Mouse (Mus musculus) hindbrain, embryonic 12.5 days (tissue): ENCODE data around the gene Fam78a. TPM values are rescaled to one million over a fixed set of nuclear protein-coding genes. Genes with fewer than 3 reads are reported as not detected.

Experiments used
- ATAC-seq: fragments of 200-750 bp; cut with Nextera tagmentation; 2 replicates; pipeline ENCODE4 v1.8.0; 2017; ENCODE audit warnings: moderate TSS enrichment; ENCODE audit not compliant: low FRiP score
- H3K27ac ChIP-seq: fragments of 300-500 bp; sonication (generic); 2 replicates; pipeline ENCODE4 v1.5.1; 2016; ENCODE audit warnings: mild to moderate bottlenecking
- H3K27me3 ChIP-seq: fragments of 300-500 bp; sonication (generic); 2 replicates; pipeline ENCODE4 v1.6.1; 2016; ENCODE audit warnings: mild to moderate bottlenecking
- H3K36me3 ChIP-seq: fragments of 300-500 bp; sonication (generic); 2 replicates; pipeline ENCODE4 v1.6.1; 2016; ENCODE audit warnings: mild to moderate bottlenecking
- H3K4me1 ChIP-seq: fragments of 300-500 bp; sonication (generic); 2 replicates; pipeline ENCODE4 v1.6.1; 2016
- H3K4me2 ChIP-seq: fragments of 300-500 bp; sonication (generic); replicated peaks from 2 replicates; pipeline ENCODE4 v1.6.1; 2016; ENCODE audit warnings: mild to moderate bottlenecking
- H3K4me3 ChIP-seq: fragments of 300-500 bp; sonication (generic); 2 replicates; pipeline ENCODE4 v1.5.1; 2016; ENCODE audit warnings: mild to moderate bottlenecking
- H3K9ac ChIP-seq: fragments of 300-500 bp; sonication (generic); 2 replicates; pipeline ENCODE4 v1.6.1; 2016; ENCODE audit warnings: mild to moderate bottlenecking, moderate library complexity
- H3K9me3 ChIP-seq: fragments of 300-500 bp; sonication (generic); replicated peaks from 2 replicates; pipeline ENCODE4 v1.6.1; 2016; ENCODE audit warnings: mild to moderate bottlenecking
- WGBS: fragments of 180-500 bp; shearing (Covaris S2); methylation state at CpG from one replicate; pipeline ENCODE4 v1.1.7; 2016; 5-methylcytosine and 5-hydroxymethylcytosine counted together
- polyA plus RNA-seq: library from polyadenylated mRNA; unstranded; fragments of >200 nt; fragmentation: Nextera tagmentation; extraction: Ambion mirVana; gene quantifications from 2 replicates; pipeline ENCODE4 v1.2.1, GENCODE M21; 2016

Gene Fam78a
- polyA plus RNA-seq, 1 experiment from 2014 or later: 1.8 TPM

- Histone ChIP-seq H3K27me3 (peaks cover 11% of the 10 kb centered on the region; the same call in 1 of the 2 replicates), H3K36me3 (no peaks in the 10 kb centered on the region), H3K27ac (no peak overlapping the region), H3K4me2 (no peak overlapping the region), H3K4me3 (no peak overlapping the region), H3K9ac (no peak overlapping the region), H3K9me3 (no peaks in the 10 kb centered on the region), H3K4me1 (peaks cover 8% of the 10 kb centered on the region)
- ATAC-seq: no peak
- WGBS: 92% methylated on average over 15 of the region's 15 CpGs
Measured at GRCm38 (mm10) chr2:32062626-32063410, 21.8 kb downstream of the Fam78a start.

GRCm38 (mm10) chr2:32061722-32062505 lies 22.7 kb downstream of the Fam78a start:
- Histone ChIP-seq H3K27me3 (peaks cover 20% of the 10 kb centered on the region; the same call in 1 of the 2 replicates), H3K27ac (no peak overlapping the region), H3K9me3 (no peaks in the 10 kb centered on the region), H3K4me1 (peaks cover 8% of the 10 kb centered on the region), H3K9ac (no peak overlapping the region), H3K4me2 (no peak overlapping the region), H3K36me3 (no peaks in the 10 kb centered on the region), H3K4me3 (no peak overlapping the region)
- 75% methylated on average over 12 of the region's 12 CpGs for WGBS
- ATAC-seq: no peak

- no peak overlapping the region for H3K4me3 ChIP-seq
- no peak overlapping the region for H3K27ac ChIP-seq
- peaks cover 22% of the 10 kb centered on the region; the same call in 1 of the 2 replicates for H3K27me3 ChIP-seq
- no peak overlapping the region for H3K4me2 ChIP-seq
- no peak overlapping the region for H3K9ac ChIP-seq
- H3K9me3 ChIP-seq: no peaks in the 10 kb centered on the region
- peaks cover 8% of the 10 kb centered on the region for H3K4me1 ChIP-seq
- no peak for ATAC-seq
- H3K36me3 ChIP-seq: no peaks in the 10 kb centered on the region
- 65% methylated on average over 2 of the region's 2 CpGs for WGBS
Measured at GRCm38 (mm10) chr2:32061189-32061588, 23.5 kb downstream of the Fam78a start.

- Histone ChIP-seq H3K4me3 (no peak overlapping the region), H3K27me3 (peaks cover 22% of the 10 kb centered on the region; the same call in 1 of the 2 replicates), H3K27ac (no peak overlapping the region), H3K36me3 (no peaks in the 10 kb centered on the region), H3K4me1 (peaks cover 12% of the 10 kb centered on the region), H3K9ac (no peak overlapping the region), H3K9me3 (no peaks in the 10 kb centered on the region), H3K4me2 (no peak overlapping the region)
- no peak for ATAC-seq
- WGBS: 50% methylated on average over 6 of the region's 6 CpGs
Measured at GRCm38 (mm10) chr2:32060228-32060805, 24.3 kb downstream of the Fam78a start.

- peaks cover 22% of the 10 kb centered on the region; the same call in 1 of the 2 replicates for H3K27me3 ChIP-seq
- ATAC-seq: no peak
- no peak overlapping the region for H3K27ac ChIP-seq
- H3K36me3 ChIP-seq: no peaks in the 10 kb centered on the region
- H3K9ac ChIP-seq: no peak overlapping the region
- peaks cover 12% of the 10 kb centered on the region for H3K4me1 ChIP-seq
- H3K9me3 ChIP-seq: no peaks in the 10 kb centered on the region
- WGBS: 83% methylated on average over 6 of the region's 6 CpGs
- no peak overlapping the region for H3K4me2 ChIP-seq
- H3K4me3 ChIP-seq: no peak overlapping the region
Measured at GRCm38 (mm10) chr2:32059613-32060012, 25.0 kb downstream of the Fam78a start.

- WGBS: 38% methylated on average over 5 of the region's 5 CpGs
- no peaks in the 10 kb centered on the region for H3K36me3 ChIP-seq
- H3K9ac ChIP-seq: no peak overlapping the region
- peaks cover 22% of the 10 kb centered on the region; the same call in 1 of the 2 replicates for H3K27me3 ChIP-seq
- no peak overlapping the region for H3K4me2 ChIP-seq
- peaks cover 10% of the 10 kb centered on the region; the same call in 1 of the 2 replicates for H3K4me1 ChIP-seq
- no peak overlapping the region for H3K4me3 ChIP-seq
- no peaks in the 10 kb centered on the region for H3K9me3 ChIP-seq
- no peak overlapping the region for H3K27ac ChIP-seq
- ATAC-seq: no peak
Measured at GRCm38 (mm10) chr2:32058716-32059115, 25.9 kb downstream of the Fam78a start.

GRCm38 (mm10) chr2:32058241-32058640 lies 26.4 kb downstream of the Fam78a start:
- Histone ChIP-seq H3K27ac (no peak overlapping the region), H3K4me2 (no peak overlapping the region), H3K4me1 (peaks cover 10% of the 10 kb centered on the region; the same call in 1 of the 2 replicates), H3K36me3 (peaks cover 3% of the 10 kb centered on the region; the same call in 1 of the 2 replicates), H3K4me3 (no peak overlapping the region), H3K9ac (no peak overlapping the region), H3K27me3 (peaks cover 22% of the 10 kb centered on the region; the same call in 1 of the 2 replicates), H3K9me3 (no peaks in the 10 kb centered on the region)
- no peak for ATAC-seq
- WGBS: 65% methylated on average over 9 of the region's 9 CpGs

GRCm38 (mm10) chr2:32057794-32058193 lies 26.9 kb downstream of the Fam78a start:
- Histone ChIP-seq H3K9ac (no peak overlapping the region), H3K4me3 (no peak overlapping the region), H3K4me1 (peaks cover 10% of the 10 kb centered on the region; the same call in 1 of the 2 replicates), H3K4me2 (no peak overlapping the region), H3K36me3 (peaks cover 4% of the 10 kb centered on the region; the same call in 1 of the 2 replicates), H3K27ac (no peak overlapping the region), H3K9me3 (no peaks in the 10 kb centered on the region), H3K27me3 (peaks cover 22% of the 10 kb centered on the region; the same call in 1 of the 2 replicates)
- no peak for ATAC-seq
- 91% methylated on average over 4 of the region's 4 CpGs for WGBS

- H3K9me3 ChIP-seq: no peaks in the 10 kb centered on the region
- ATAC-seq: no peak
- no peak overlapping the region for H3K4me2 ChIP-seq
- 88% methylated on average over 2 of the region's 2 CpGs for WGBS
- H3K27ac ChIP-seq: no peak overlapping the region
- H3K27me3 ChIP-seq: peaks cover 22% of the 10 kb centered on the region; the same call in 1 of the 2 replicates
- H3K36me3 ChIP-seq: peaks cover 7% of the 10 kb centered on the region
- H3K4me3 ChIP-seq: no peak overlapping the region
- peaks cover 10% of the 10 kb centered on the region; the same call in 1 of the 2 replicates for H3K4me1 ChIP-seq
- H3K9ac ChIP-seq: no peak overlapping the region
Measured at GRCm38 (mm10) chr2:32057360-32057759, 27.3 kb downstream of the Fam78a start.

- H3K9me3 ChIP-seq: no peaks in the 10 kb centered on the region
- H3K9ac ChIP-seq: no peak overlapping the region
- H3K36me3 ChIP-seq: peaks cover 16% of the 10 kb centered on the region
- no peak overlapping the region for H3K4me2 ChIP-seq
- no peak overlapping the region for H3K4me3 ChIP-seq
- peaks cover 10% of the 10 kb centered on the region; the same call in 1 of the 2 replicates for H3K4me1 ChIP-seq
- peaks cover 22% of the 10 kb centered on the region; the same call in 1 of the 2 replicates for H3K27me3 ChIP-seq
- H3K27ac ChIP-seq: no peak overlapping the region
- 88% methylated on average over 10 of the region's 10 CpGs for WGBS
- no peak for ATAC-seq
Measured at GRCm38 (mm10) chr2:32056524-32056923, 28.1 kb downstream of the Fam78a start.

- WGBS: 53% methylated on average over 7 of the region's 7 CpGs
- peaks cover 22% of the 10 kb centered on the region; the same call in 1 of the 2 replicates for H3K27me3 ChIP-seq
Measured at GRCm38 (mm10) chr2:32055357-32055965, 29.2 kb downstream of the Fam78a start.

More at GRCm38 (mm10) chr2:32055357-32055965, 29.2 kb downstream of the Fam78a start:
- peaks cover 10% of the 10 kb centered on the region; the same call in 1 of the 2 replicates for H3K4me1 ChIP-seq
- H3K9ac ChIP-seq: no peak overlapping the region; the same call in 1 of the 2 replicates
- no peak overlapping the region for H3K27ac ChIP-seq
- no peak for ATAC-seq
- H3K36me3 ChIP-seq: peaks cover 26% of the 10 kb centered on the region
- no peak overlapping the region for H3K4me3 ChIP-seq
- H3K4me2 ChIP-seq: no peak overlapping the region
- H3K9me3 ChIP-seq: no peaks in the 10 kb centered on the region
